Mouse (Mus musculus) spleen, adult 2 months (tissue): ENCODE measurements around the gene Rbfox1.

Experiments
- CTCF ChIP-seq: fragments of 200-500 bp; IDR thresholded peaks from 2 replicates; pipeline ENCODE4 v1.5.1; 2011; ENCODE audit warnings: mild to moderate bottlenecking, inconsistent platforms; ENCODE audit not compliant: insufficient read depth, insufficient read length, insufficient replicate concordance; ENCODE audit errors: extremely low read depth
- POLR2A ChIP-seq: fragments of 200-500 bp; IDR thresholded peaks from 2 replicates; pipeline ENCODE4 v1.6.1; 2011; ENCODE audit warnings: low read depth, low read length, inconsistent platforms

GRCm38 (mm10) chr16:7341186-7341585 lies 1456.0 kb downstream of the Rbfox1 start:
- no peak for TF ChIP-seq CTCF
- TF ChIP-seq POLR2A: no peak
